Mouse (Mus musculus): Measurements from ENCODE around the gene Trex2. TPM values are rescaled to one million over a fixed set of nuclear protein-coding genes. Genes with fewer than 3 reads are reported as not detected.

Trex2 gene
- polyA plus RNA-seq, 1 experiment, result not detected

DNA sequence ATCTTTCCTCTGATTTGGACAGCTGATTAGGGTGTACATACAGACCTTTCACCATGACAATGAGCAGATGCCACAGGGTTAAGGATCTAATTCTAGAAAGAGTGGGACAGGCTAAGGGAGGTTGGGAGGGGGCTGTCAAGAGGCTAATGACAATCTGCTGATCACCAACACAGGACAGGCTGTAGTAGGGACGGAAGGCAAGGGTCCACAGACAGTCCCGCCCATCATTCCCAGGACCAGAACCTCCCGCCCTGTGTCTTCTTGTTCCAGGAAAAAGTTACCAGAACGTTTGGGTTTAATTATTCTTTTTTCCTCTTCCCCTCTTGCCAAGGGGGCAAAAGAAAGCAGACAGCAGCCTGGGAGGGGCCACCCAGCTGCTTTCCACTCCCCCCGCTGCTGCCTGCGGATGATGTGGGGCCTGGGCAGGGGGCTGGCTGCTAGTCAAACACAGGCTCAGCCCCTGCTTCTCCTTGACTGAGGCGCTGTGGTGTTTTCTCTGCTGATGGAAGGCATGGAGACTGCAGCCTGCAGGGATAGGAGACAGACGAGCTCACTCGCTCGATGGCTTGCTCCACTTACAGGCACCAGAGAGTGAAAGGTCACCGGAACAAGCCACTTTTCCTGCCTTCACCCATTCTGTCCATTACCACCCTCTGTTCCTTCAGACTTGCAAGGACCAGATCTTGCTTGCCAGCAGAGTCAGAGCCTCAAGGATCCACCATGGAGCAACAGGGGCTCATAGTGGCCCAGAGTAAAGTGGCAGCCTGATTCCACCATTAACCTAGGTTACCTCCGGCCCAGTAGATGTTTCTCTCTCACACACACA, 39.4 kb upstream of the Trex2 start:
- H3K27ac ChIP-seq (ENCODE audit: insufficient read depth, low read length), result peak overlapping the region; percentile 98
- H3K4me1 ChIP-seq (ENCODE audit: control insufficient read depth, insufficient read depth, low read length), result peaks cover 25% of the 10 kb centered on the region
- H3K4me3 ChIP-seq (ENCODE audit: insufficient read depth, low read length), result no peak overlapping the region
- TF ChIP-seq POLR2A (IDR thresholded peaks at IDR 0.05; ENCODE audit: low read depth, low read length), result no peak
- no peak for TF ChIP-seq CTCF (IDR thresholded peaks at IDR 0.05; ENCODE audit: borderline replicate concordance, insufficient read depth, low read length)

DNA sequence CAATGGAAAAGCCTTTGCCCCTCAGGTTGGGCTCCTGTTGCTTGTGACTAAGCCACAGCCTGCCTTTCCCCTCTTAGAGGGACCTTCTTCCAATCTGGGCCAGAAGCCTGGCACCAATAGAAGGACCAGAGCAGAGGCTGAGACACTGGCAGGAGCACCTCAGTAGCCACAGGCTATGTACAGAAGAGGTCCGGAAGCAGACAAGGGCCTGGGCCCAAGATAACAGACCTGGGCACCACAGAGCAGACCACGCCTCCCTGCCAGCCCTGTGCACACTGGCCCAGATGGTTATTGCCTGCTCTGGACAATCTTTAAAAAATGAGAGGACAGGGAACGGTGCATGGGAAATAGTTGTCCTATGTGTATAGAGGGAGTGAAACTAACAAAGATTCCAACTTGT, 36.6 kb upstream of the Trex2 start:
- Histone ChIP-seq H3K4me3 (ENCODE audit: insufficient read depth, low read length) (no peak overlapping the region), H3K4me1 (ENCODE audit: control insufficient read depth, insufficient read depth, low read length) (peaks cover 29% of the 10 kb centered on the region), H3K27ac (ENCODE audit: insufficient read depth, low read length) (no peak overlapping the region)
- TF ChIP-seq POLR2A (IDR thresholded peaks at IDR 0.05; ENCODE audit: low read depth, low read length) (no peak), CTCF (IDR thresholded peaks at IDR 0.05; ENCODE audit: borderline replicate concordance, insufficient read depth, low read length) (no peak)

DNA sequence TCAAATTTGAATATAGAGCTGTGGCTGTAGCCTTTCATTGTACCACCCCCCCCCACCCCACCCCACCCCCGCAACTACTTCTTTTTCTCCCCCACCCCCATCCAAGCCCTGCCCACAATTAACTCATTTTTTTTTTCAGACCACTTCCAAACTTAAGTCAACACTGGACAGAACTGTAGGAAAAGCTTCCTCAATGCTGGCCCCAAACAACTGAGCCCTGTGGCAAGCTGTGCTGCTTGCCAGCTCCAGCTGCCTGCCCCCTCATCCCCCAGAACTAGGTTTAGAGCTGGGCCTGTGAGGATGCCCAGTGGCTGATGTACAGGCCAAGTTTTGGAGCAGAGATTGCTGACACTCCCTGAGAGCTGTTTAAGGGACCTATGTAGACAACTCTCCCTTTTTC, 33.6 kb upstream of the Trex2 start:
- peak overlapping the region; percentile 100 for H3K27ac ChIP-seq (ENCODE audit: insufficient read depth, low read length)
- H3K4me3 ChIP-seq (ENCODE audit: insufficient read depth, low read length), result no peak overlapping the region
- TF ChIP-seq CTCF (IDR thresholded peaks at IDR 0.05; ENCODE audit: borderline replicate concordance, insufficient read depth, low read length) (no peak), POLR2A (IDR thresholded peaks at IDR 0.05; ENCODE audit: low read depth, low read length) (no peak)
- peaks cover 29% of the 10 kb centered on the region for H3K4me1 ChIP-seq (ENCODE audit: control insufficient read depth, insufficient read depth, low read length)

DNA sequence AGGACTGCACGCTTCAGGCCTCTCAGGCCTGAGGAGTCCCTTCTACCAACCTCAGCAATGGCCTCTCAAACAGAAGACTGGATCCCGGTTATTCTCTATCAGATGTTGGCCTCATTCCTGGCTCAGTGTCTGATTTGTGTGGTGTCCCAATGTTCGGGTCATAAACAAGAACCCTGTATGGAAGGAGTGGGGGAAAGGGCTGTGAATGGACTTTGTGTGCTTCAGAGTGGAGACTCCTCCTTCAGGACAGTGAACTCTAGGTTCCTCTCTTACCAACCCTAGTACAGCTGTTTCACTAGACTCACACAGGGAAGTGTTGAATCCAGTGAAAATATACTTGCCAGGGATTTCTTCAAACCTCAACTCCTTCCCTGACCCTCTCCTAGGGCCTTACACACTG, 33.2 kb upstream of the Trex2 start:
- no peak for TF ChIP-seq CTCF (IDR thresholded peaks at IDR 0.05; ENCODE audit: borderline replicate concordance, insufficient read depth, low read length)
- no peak for TF ChIP-seq POLR2A (IDR thresholded peaks at IDR 0.05; ENCODE audit: low read depth, low read length)
- Histone ChIP-seq H3K4me1 (ENCODE audit: control insufficient read depth, insufficient read depth, low read length) (peaks cover 29% of the 10 kb centered on the region), H3K27ac (ENCODE audit: insufficient read depth, low read length) (peak overlapping the region; percentile 100), H3K4me3 (ENCODE audit: insufficient read depth, low read length) (no peak overlapping the region)

DNA sequence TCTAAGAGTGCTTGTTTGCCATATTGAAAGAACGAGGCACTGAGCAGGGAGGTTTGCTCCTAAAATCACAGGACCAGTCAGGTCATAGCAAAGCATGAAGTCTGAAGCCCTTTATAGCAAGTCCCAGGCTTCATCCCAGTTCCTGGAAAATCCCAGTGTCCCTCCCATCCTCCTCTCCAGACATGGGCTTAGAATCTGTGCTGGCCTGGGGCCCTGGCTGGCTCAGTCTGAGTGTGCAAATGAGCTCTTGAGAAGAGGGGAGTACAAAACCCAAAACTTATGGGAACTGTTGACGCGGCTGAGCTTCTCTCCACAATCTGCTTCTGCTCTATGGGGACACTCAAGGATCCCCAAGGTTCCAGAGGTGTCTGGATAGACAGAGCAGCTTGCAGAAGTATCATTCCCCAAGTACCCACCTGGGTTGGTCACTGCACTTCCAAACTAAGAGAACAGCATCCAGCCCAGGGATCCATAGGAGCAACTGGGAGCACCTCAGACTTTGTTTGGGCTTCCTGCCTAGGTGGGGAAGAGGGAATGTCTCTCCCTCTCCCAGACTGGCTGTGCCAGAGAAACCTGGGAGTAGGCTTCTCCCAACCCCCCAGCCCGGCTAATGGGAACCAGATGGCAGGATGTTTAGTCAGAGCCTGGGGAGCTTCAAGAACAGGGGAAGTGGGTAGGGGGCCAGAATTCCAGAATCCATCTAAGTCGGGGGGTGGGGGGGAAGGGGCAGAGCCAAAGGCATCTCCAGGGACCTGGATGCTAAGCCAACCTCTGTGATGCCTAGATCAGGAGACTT, 32.5 kb upstream of the Trex2 start:
- Histone ChIP-seq H3K4me3 (ENCODE audit: insufficient read depth, low read length) (no peak overlapping the region), H3K27ac (ENCODE audit: insufficient read depth, low read length) (peak overlapping the region; percentile 100), H3K4me1 (ENCODE audit: control insufficient read depth, insufficient read depth, low read length) (peaks cover 29% of the 10 kb centered on the region)
- TF ChIP-seq POLR2A (IDR thresholded peaks at IDR 0.05; ENCODE audit: low read depth, low read length), result no peak
- no peak for TF ChIP-seq CTCF (IDR thresholded peaks at IDR 0.05; ENCODE audit: borderline replicate concordance, insufficient read depth, low read length)

DNA sequence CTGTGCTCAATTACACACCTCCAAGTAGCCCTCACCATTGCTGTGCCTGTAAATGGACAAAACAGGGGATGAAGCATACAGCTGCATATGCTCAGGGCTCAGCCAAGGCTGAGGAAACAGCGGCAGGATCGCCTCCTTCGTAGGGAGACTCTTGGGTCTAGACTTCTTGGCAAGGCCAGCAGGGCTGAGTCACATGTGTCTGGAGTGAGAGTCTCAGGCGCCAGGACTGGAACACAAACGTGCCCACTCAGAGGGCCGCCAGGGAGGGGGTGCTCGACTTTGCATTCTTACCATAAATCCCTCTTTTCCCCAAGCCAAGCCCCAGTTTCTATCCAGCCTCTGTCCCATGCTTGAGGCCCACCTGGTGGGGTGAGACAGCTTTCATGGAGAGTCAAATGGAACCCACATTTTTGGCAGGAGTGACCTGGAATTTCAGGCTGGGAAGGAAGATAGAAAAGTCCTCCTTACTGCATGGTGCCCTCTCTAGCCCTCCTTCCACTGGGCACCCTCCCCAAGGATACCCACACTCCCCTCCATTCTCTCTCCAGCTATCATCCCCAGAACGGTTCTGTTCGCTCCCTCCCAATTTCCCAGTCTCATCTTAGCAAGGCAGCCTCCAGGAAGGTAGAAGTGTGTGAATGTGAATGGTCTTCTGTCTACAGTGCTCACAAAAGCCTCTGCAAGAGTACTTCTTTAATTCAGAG, 30.5 kb upstream of the Trex2 start:
- peaks cover 32% of the 10 kb centered on the region for H3K4me1 ChIP-seq (ENCODE audit: control insufficient read depth, insufficient read depth, low read length)
- TF ChIP-seq POLR2A (IDR thresholded peaks at IDR 0.05; ENCODE audit: low read depth, low read length) (no peak), CTCF (IDR thresholded peaks at IDR 0.05; ENCODE audit: borderline replicate concordance, insufficient read depth, low read length) (no peak)
- no peak overlapping the region for H3K4me3 ChIP-seq (ENCODE audit: insufficient read depth, low read length)
- H3K27ac ChIP-seq (ENCODE audit: insufficient read depth, low read length), result peak overlapping the region; percentile 99

DNA sequence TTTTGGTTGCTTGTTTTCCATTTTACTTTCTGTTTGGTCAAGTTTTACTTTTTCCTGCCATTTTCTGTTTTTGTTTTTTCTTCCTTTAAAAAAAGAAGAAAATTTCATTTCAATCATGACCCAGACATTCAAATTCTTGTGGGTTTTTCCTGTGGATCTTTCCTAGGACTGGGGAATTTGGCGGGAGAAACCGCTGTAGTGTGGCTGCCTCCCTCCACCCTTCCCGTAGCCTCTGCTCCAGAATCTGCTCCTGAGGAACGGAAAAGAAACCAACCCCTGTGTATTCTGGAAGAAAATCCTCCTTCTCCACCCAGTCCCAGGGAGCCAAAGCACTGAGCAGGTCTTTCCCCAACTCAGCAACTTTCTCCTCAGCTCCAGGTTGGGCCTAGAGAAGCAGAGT, 25.6 kb upstream of the Trex2 start:
- Histone ChIP-seq H3K4me3 (ENCODE audit: insufficient read depth, low read length) (no peak overlapping the region), H3K27ac (ENCODE audit: insufficient read depth, low read length) (peak overlapping the region; percentile 86), H3K4me1 (ENCODE audit: control insufficient read depth, insufficient read depth, low read length) (peaks cover 10% of the 10 kb centered on the region)
- TF ChIP-seq POLR2A (IDR thresholded peaks at IDR 0.05; ENCODE audit: low read depth, low read length) (no peak), CTCF (IDR thresholded peaks at IDR 0.05; ENCODE audit: borderline replicate concordance, insufficient read depth, low read length) (no peak)

DNA sequence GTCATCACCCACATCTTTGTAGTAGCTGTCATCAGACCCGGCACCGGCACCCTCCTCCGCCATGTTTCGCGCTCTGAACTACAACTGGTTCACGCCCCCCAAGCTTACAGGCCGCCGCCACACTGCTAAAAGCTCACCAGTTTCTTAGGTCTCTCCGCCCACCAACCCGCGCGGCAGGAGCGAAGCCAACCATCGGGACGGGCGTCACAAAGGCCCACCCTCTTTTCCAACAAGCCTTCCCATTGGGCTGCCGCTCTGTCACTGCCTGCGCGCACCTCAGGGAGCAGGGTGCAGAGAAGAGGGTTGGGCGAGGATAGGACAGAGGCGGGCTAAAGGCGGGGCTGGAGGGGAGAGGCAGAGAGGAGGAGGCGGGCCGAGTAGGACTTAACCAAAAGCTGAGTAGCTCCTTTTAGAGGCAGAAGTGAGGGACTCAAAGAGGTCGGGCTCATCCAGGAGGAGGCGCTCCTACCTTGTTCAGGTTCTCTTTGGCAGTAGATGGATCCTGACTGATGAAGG, 23.8 kb upstream of the Trex2 start, which contains the start of gene Haus7:
Gene Haus7 (minus strand): TSS at position 168 of the 516 bp plus-strand sequence.
- Histone ChIP-seq H3K4me3 (ENCODE audit: insufficient read depth, low read length) (peak within 1 kb of the TSS; percentile 77), H3K27ac (ENCODE audit: insufficient read depth, low read length) (peak within 1 kb of the TSS; percentile 65), H3K4me1 (ENCODE audit: control insufficient read depth, insufficient read depth, low read length) (peaks cover 4% of the 10 kb centered on the region; the same call in 1 of the 2 replicates)
- peak; percentile 37 for TF ChIP-seq POLR2A (IDR thresholded peaks at IDR 0.05; ENCODE audit: low read depth, low read length)
- peak; percentile 41; the same call in 1 of the 2 replicates for TF ChIP-seq CTCF (IDR thresholded peaks at IDR 0.05; ENCODE audit: borderline replicate concordance, insufficient read depth, low read length)

DNA sequence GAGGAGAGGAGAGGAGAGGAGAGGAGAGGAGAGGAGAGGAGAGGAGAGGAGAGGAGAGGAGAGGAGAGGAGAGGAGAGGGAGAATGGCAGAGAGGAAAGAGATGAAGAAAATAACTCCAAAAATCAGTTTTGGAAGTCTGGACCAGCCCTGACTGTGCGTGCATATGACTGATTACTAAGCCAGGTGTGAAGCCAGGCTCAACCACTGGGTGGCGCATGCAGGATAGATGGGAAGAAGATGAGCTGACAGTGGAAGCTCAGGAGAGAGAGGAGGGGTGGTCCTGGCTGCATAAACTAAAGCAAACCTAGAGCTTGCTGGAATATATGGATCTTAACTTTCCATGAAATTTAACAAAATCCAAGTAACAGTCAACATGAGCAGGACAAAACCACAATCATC, 16.8 kb upstream of the Trex2 start:
- Histone ChIP-seq H3K27ac (ENCODE audit: insufficient read depth, low read length) (no peak overlapping the region), H3K4me3 (ENCODE audit: insufficient read depth, low read length) (no peak overlapping the region), H3K4me1 (ENCODE audit: control insufficient read depth, insufficient read depth, low read length) (no peaks in the 10 kb centered on the region)
- TF ChIP-seq POLR2A (IDR thresholded peaks at IDR 0.05; ENCODE audit: low read depth, low read length) (no peak), CTCF (IDR thresholded peaks at IDR 0.05; ENCODE audit: borderline replicate concordance, insufficient read depth, low read length) (peak; percentile 80; the same call in 1 of the 2 replicates)

All from embryonic fibroblast, embryonic 13.5 days (primary cell).